Mouse (Mus musculus) neural tube, embryonic 12.5 days (tissue): Measurements from ENCODE around the gene Cerk. TPM values are rescaled to one million over a fixed set of nuclear protein-coding genes. Genes with fewer than 3 reads are reported as not detected.
A peak's percentile ranks its signal among the peaks of the same experiment; 100 is the strongest.
"Not testable (repeated sequence)": the region's sequence is repeated elsewhere in the genome, so short reads cannot be mapped to it uniquely, and the experiment has no call there.

ENCODE experiments used
- ATAC-seq: fragments of 200-750 bp; cut with Nextera tagmentation; 2 replicates; pipeline ENCODE4 v1.8.0; 2017; ENCODE audit warnings: low read depth, mild to moderate bottlenecking, moderate TSS enrichment, moderate library complexity; ENCODE audit not compliant: low FRiP score
- H3K27ac ChIP-seq: fragments of 300-500 bp; sonication (generic); 2 replicates; pipeline ENCODE4 v1.5.1; 2016
- H3K27me3 ChIP-seq: fragments of 300-500 bp; sonication (generic); replicated peaks from 2 replicates; pipeline ENCODE4 v1.6.1; 2016; ENCODE audit warnings: mild to moderate bottlenecking
- H3K36me3 ChIP-seq: fragments of 300-500 bp; sonication (generic); 2 replicates; pipeline ENCODE4 v1.6.1; 2016; ENCODE audit warnings: mild to moderate bottlenecking
- H3K4me1 ChIP-seq: fragments of 300-500 bp; sonication (generic); 2 replicates; pipeline ENCODE4 v1.6.1; 2016
- H3K4me2 ChIP-seq: fragments of 300-500 bp; sonication (generic); replicated peaks from 2 replicates; pipeline ENCODE4 v1.6.1; 2016; ENCODE audit warnings: mild to moderate bottlenecking
- H3K4me3 ChIP-seq: fragments of 300-500 bp; sonication (generic); 2 replicates; pipeline ENCODE4 v1.5.1; 2016
- H3K9ac ChIP-seq: fragments of 300-500 bp; sonication (generic); 2 replicates; pipeline ENCODE4 v1.6.1; 2016; ENCODE audit warnings: mild to moderate bottlenecking
- H3K9me3 ChIP-seq: fragments of 300-500 bp; sonication (generic); 2 replicates; pipeline ENCODE4 v1.6.1; 2016; ENCODE audit warnings: mild to moderate bottlenecking
- WGBS: fragments of 180-500 bp; shearing (Covaris S2); methylation state at CpG from one replicate; pipeline ENCODE4 v1.1.7; 2016; 5-methylcytosine and 5-hydroxymethylcytosine counted together
- polyA plus RNA-seq: library from polyadenylated mRNA; unstranded; fragments of >200 nt; fragmentation: Nextera tagmentation; extraction: Ambion mirVana; gene quantifications from 2 replicates; pipeline ENCODE4 v1.2.1, GENCODE M21; 2016

Gene Cerk
- polyA plus RNA-seq, 1 experiment from 2014 or later: 33.4 TPM

GRCm38 (mm10) chr15:86203292-86203793 lies 17.4 kb upstream of the Cerk start:
- Histone ChIP-seq H3K4me1 (peaks cover 3% of the 10 kb centered on the region; the same call in 1 of the 2 replicates), H3K4me3 (no peak overlapping the region), H3K4me2 (no peak overlapping the region), H3K36me3 (no peaks in the 10 kb centered on the region), H3K9ac (no peak overlapping the region), H3K9me3 (no peaks in the 10 kb centered on the region), H3K27me3 (no peaks in the 10 kb centered on the region), H3K27ac (no peak overlapping the region)
- ATAC-seq: no peak
- WGBS: 83% methylated on average over 7 of the region's 7 CpGs

DNA sequence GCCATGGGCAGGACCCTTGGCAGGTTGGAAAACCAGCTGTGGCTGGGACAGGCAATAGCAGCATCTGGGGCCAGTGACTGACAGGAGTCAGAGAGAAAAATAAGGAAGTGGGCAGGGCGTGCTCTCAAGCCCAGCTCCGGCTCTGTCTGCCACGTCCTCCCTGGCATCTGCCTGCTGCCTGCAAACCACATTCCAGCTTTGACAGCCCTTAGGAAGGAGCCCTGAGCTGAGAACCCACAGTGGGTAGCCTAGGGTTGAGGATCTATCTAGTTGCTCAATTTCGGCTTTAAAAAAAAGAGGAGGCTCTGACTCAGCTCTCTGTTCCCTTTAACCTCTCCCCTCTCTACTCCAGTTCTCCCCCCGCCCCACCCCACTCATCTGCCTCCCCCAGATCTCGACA lies 16.7 kb upstream of the Cerk start:
- H3K9ac ChIP-seq: no peak overlapping the region
- no peak overlapping the region for H3K27ac ChIP-seq
- H3K9me3 ChIP-seq: no peaks in the 10 kb centered on the region
- H3K4me3 ChIP-seq: no peak overlapping the region
- ATAC-seq: no peak
- H3K4me1 ChIP-seq: peaks cover 3% of the 10 kb centered on the region; the same call in 1 of the 2 replicates
- H3K4me2 ChIP-seq: no peak overlapping the region
- no peaks in the 10 kb centered on the region for H3K36me3 ChIP-seq
- H3K27me3 ChIP-seq: no peaks in the 10 kb centered on the region
- 53% methylated on average over 6 of the region's 6 CpGs for WGBS

GRCm38 (mm10) chr15:86201696-86202330 lies 15.9 kb upstream of the Cerk start:
- Histone ChIP-seq H3K4me1 (peaks cover 3% of the 10 kb centered on the region; the same call in 1 of the 2 replicates), H3K9ac (no peak overlapping the region), H3K27me3 (no peaks in the 10 kb centered on the region), H3K36me3 (no peaks in the 10 kb centered on the region), H3K4me3 (no peak overlapping the region), H3K27ac (no peak overlapping the region), H3K9me3 (no peaks in the 10 kb centered on the region), H3K4me2 (no peak overlapping the region)
- 68% methylated on average over 9 of the region's 9 CpGs for WGBS
- ATAC-seq: no peak

DNA sequence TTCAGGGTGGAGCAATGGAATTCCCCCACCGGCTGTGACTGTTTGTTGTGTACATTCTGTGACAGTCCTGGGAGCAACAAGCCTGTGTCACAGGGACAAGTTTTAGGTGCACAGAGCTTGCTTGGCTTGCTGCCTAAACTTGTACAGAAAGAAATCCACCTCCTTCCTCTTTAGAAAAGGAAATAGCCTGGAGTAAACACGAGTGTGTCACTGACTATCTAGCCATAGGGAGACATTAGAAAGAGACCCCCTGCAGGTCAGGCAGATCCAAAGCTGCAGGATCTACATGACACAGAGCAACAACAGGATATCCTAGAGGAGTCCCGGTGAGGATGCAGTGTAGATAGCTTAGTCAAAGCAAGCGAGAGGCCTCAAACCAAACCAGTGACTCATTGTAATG lies 15.2 kb upstream of the Cerk start:
- ATAC-seq: no peak
- H3K9ac ChIP-seq: no peak overlapping the region

DNA sequence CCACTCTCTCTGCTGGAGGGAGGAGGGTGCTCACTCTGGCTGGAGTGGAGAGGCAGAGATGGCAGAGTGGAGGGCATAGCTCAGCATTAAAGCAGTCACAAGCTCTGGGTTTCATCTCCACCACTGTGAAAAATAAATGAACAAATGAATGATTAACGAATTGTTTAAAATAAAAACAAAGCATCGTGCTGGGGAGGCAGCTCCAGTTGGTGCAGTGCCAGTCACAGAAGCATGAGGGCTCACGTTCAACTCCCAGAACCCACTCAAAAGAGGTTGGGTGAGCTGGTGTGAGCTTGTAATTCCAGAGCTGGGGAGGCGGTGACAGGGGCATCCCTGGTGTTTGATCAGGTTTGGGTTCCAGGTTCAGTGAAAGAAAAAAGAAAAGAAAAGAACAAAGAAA lies 14.2 kb upstream of the Cerk start:
- no peak overlapping the region for H3K4me3 ChIP-seq

More for the DNA sequence above, 15.2 kb upstream of the Cerk start:
- H3K27ac ChIP-seq: no peak overlapping the region
- peaks cover 3% of the 10 kb centered on the region; the same call in 1 of the 2 replicates for H3K4me1 ChIP-seq
- no peaks in the 10 kb centered on the region for H3K9me3 ChIP-seq
- no peaks in the 10 kb centered on the region for H3K36me3 ChIP-seq
- 52% methylated on average over 4 of the region's 4 CpGs for WGBS
- no peak overlapping the region for H3K4me3 ChIP-seq
- H3K27me3 ChIP-seq: no peaks in the 10 kb centered on the region
- no peak overlapping the region for H3K4me2 ChIP-seq

GRCm38 (mm10) chr15:86199482-86199881 lies 13.5 kb upstream of the Cerk start:
- no peak for ATAC-seq
- 65% methylated on average over 4 of the region's 4 CpGs for WGBS
- H3K27ac ChIP-seq: no peak overlapping the region

More for the DNA sequence above, 14.2 kb upstream of the Cerk start:
- Histone ChIP-seq H3K9ac (no peak overlapping the region), H3K36me3 (no peaks in the 10 kb centered on the region), H3K27ac (no peak overlapping the region), H3K27me3 (no peaks in the 10 kb centered on the region), H3K9me3 (no peaks in the 10 kb centered on the region), H3K4me2 (no peak overlapping the region), H3K4me1 (peaks cover 3% of the 10 kb centered on the region; the same call in 1 of the 2 replicates)
- ATAC-seq: no peak
- 61% methylated on average over 4 of the region's 4 CpGs for WGBS

GRCm38 (mm10) chr15:86199052-86199451 lies 13.1 kb upstream of the Cerk start:
- Histone ChIP-seq H3K27ac (no peak overlapping the region), H3K9ac (no peak overlapping the region), H3K27me3 (no peaks in the 10 kb centered on the region), H3K4me2 (no peak overlapping the region), H3K4me1 (peaks cover 3% of the 10 kb centered on the region; the same call in 1 of the 2 replicates), H3K4me3 (no peak overlapping the region), H3K36me3 (no peaks in the 10 kb centered on the region), H3K9me3 (no peaks in the 10 kb centered on the region)
- WGBS: 85% methylated on average over 5 of the region's 5 CpGs
- ATAC-seq: no peak

More at GRCm38 (mm10) chr15:86199482-86199881, 13.5 kb upstream of the Cerk start:
- Histone ChIP-seq H3K27me3 (no peaks in the 10 kb centered on the region), H3K9me3 (no peaks in the 10 kb centered on the region), H3K4me2 (no peak overlapping the region), H3K4me3 (no peak overlapping the region), H3K4me1 (peaks cover 3% of the 10 kb centered on the region; the same call in 1 of the 2 replicates), H3K36me3 (no peaks in the 10 kb centered on the region), H3K9ac (no peak overlapping the region)

GRCm38 (mm10) chr15:86194676-86195453 lies 8.9 kb upstream of the Cerk start:
- H3K36me3 ChIP-seq, H3K27me3 ChIP-seq, H3K9ac ChIP-seq, H3K27ac ChIP-seq, H3K9me3 ChIP-seq, H3K4me1 ChIP-seq, H3K4me3 ChIP-seq, H3K4me2 ChIP-seq: not testable (repeated sequence)
- ATAC-seq: peak; percentile 83; the same call in 1 of the 2 replicates
- WGBS: 77% methylated on average over 55 of the region's 55 CpGs

DNA sequence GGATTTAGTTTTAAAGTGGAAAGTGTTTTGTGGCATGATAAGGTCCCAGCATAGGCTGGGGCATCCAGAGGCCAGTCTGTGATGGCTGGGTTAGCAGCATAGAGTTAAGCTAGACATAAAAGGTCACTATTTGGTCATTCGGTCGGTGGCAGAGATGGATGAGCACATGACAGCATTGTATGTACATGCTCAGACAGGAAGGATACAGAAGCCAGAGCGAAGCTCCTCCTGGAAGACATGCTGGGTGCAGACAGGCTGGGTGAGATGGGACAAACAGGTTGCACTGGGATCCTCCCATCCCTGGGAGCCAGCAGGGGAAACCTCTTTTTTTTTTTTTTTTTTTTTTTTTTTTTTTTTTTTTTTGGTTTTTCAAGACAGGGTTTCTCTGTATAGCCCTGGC lies 6.0 kb upstream of the Cerk start:
- Histone ChIP-seq H3K4me3 (no peak overlapping the region), H3K4me1 (peaks cover 14% of the 10 kb centered on the region), H3K27me3 (no peaks in the 10 kb centered on the region), H3K36me3 (no peaks in the 10 kb centered on the region), H3K9me3 (no peaks in the 10 kb centered on the region), H3K9ac (no peak overlapping the region), H3K4me2 (no peak overlapping the region), H3K27ac (no peak overlapping the region)
- no peak for ATAC-seq
- WGBS: 71% methylated on average over 3 of the region's 3 CpGs

DNA sequence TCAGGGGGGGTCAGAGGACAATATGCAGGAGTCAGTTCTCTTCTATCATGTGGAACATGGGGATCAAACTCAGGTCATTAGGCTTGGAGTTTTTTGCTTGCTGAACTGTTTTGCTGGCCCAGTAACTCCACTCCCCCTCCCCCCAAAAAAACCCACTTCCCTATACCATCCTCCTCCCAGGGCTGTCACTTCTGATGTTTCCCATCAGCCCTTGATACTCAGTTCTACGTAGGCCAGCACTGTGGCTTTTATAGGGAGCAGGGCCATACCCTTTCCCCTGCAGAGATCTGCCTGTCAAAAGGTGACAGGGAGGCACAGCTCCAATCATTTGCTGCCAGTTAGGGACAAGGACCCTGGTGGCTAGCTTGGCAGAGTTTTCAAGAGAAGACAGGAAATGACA lies 5.6 kb upstream of the Cerk start:
- no peak overlapping the region for H3K4me2 ChIP-seq
- no peak overlapping the region for H3K9ac ChIP-seq
- no peaks in the 10 kb centered on the region for H3K9me3 ChIP-seq
- peaks cover 14% of the 10 kb centered on the region for H3K4me1 ChIP-seq
- no peaks in the 10 kb centered on the region for H3K27me3 ChIP-seq
- no peak overlapping the region for H3K4me3 ChIP-seq
- no peaks in the 10 kb centered on the region for H3K36me3 ChIP-seq
- 73% methylated on average over 1 of the region's 1 CpGs for WGBS
- H3K27ac ChIP-seq: no peak overlapping the region
- no peak for ATAC-seq

GRCm38 (mm10) chr15:86190387-86190786 lies 4.4 kb upstream of the Cerk start:
- no peak overlapping the region for H3K4me3 ChIP-seq
- H3K36me3 ChIP-seq: no peaks in the 10 kb centered on the region
- no peak overlapping the region for H3K27ac ChIP-seq
- H3K9ac ChIP-seq: no peak overlapping the region
- H3K4me2 ChIP-seq: no peak overlapping the region
- no peaks in the 10 kb centered on the region for H3K27me3 ChIP-seq
- H3K4me1 ChIP-seq: peaks cover 24% of the 10 kb centered on the region
- no peaks in the 10 kb centered on the region for H3K9me3 ChIP-seq
- 82% methylated on average over 3 of the region's 3 CpGs for WGBS
- ATAC-seq: no peak

- no peak overlapping the region for H3K4me2 ChIP-seq
- H3K9me3 ChIP-seq: no peaks in the 10 kb centered on the region
- H3K27ac ChIP-seq: peak overlapping the region; percentile 42; the same call in 1 of the 2 replicates
- no peak for ATAC-seq
- H3K4me1 ChIP-seq: peaks cover 34% of the 10 kb centered on the region
- H3K9ac ChIP-seq: 0 out of 2 replicates have a peak overlapping the region, but pooled peaks have one; percentile 3
- no peak overlapping the region for H3K4me3 ChIP-seq
- no peaks in the 10 kb centered on the region for H3K36me3 ChIP-seq
- 51% methylated on average over 10 of the region's 10 CpGs for WGBS
- H3K27me3 ChIP-seq: no peaks in the 10 kb centered on the region
Measured at GRCm38 (mm10) chr15:86188746-86189470, 3.0 kb upstream of the Cerk start.
